Mouse (Mus musculus): ENCODE data around the gene Gm43191.

DNA sequence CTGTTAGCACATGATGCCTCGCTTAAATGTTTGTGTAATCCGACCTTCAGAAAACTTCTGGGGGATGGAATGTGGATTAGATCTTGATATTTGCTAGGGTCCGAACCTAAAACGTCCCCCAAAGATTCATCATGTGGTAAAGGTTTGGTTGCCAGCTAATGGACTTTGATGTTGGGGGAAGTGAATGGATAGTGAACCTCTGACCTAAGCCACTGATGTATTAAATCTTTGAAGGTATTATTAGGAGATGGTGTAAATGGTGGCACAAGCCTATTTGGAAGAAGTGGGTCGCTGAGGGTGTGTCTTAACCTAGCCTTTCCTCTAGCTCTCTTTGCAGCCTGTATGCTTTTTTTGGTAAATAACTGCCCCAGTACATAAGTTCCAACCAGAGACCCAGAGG is 32.0 kb upstream of the Gm43191 start:
- TF ChIP-seq ZNF384 (IDR thresholded peaks at IDR 0.05; ENCODE audit: low read depth, low read length), result no peak
- no peak for TF ChIP-seq MAFK (IDR thresholded peaks at IDR 0.05; ENCODE audit: insufficient read depth, low read depth, low read length)
- TF ChIP-seq ZC3H11A (IDR thresholded peaks at IDR 0.05; ENCODE audit: borderline replicate concordance, low read depth, low read length), result no peak
- TF ChIP-seq HCFC1 (IDR thresholded peaks at IDR 0.05; ENCODE audit: borderline replicate concordance, insufficient read depth, low read length), result no peak

Measured in ES-E14 (cell line).